Mouse (Mus musculus): ENCODE measurements around the gene Hist2h2bb.

GRCm38 (mm10) chr3:96284457-96284856 lies 14.9 kb downstream of the Hist2h2bb start:
- TF ChIP-seq POLR2A (IDR thresholded peaks at IDR 0.05; ENCODE audit: low read depth, low read length) (no peak), CTCF (conservative IDR thresholded peaks at IDR 0.05; ENCODE audit: insufficient read depth, insufficient read length, low read depth, low read length) (peak; percentile 34; the same call in 1 of the 2 replicates)

Measured in kidney, adult 2 months (tissue).